Mouse (Mus musculus) right cerebral cortex, postnatal 14 days (tissue): Measurements from ENCODE around the gene Kctd2.
"Not testable (repeated sequence)": the region's sequence is repeated elsewhere in the genome, so short reads cannot be mapped to it uniquely, and the experiment has no call there.

Source experiments
- DNase-seq: peaks from one replicate; pipeline ENCODE4 v3.0.0; 2022

The Kctd2 gene

GRCm38 (mm10) chr11:115475025-115475757, 55.3 kb downstream of the Kctd2 start, which contains the start of gene Armc7:
Gene Armc7, plus strand, starts transcription at chr11:115475667.
- DNase-seq = peak; percentile 91

GRCm38 (mm10) chr11:115475758-115476237, 55.9 kb downstream of the Kctd2 start:
- no peak for DNase-seq

GRCm38 (mm10) chr11:115476630-115477029, 56.7 kb downstream of the Kctd2 start:
- DNase-seq = not testable (repeated sequence)

GRCm38 (mm10) chr11:115477388-115477787, 57.5 kb downstream of the Kctd2 start:
- DNase-seq = not testable (repeated sequence)

GRCm38 (mm10) chr11:115478296-115478938, 58.5 kb downstream of the Kctd2 start:
- DNase-seq = no peak
